Mouse (Mus musculus) heart, adult 18-20 months (tissue): ENCODE measurements at regions not wholly inside any gene's neighbourhood (a gene's known extent, or its start where the extent isn't known, plus 50 kb on each side); places are given as distances from the start of the nearest gene placed in this dataset.

Source experiments
- DNase-seq, 2 experiments: peaks; one replicate each; pipeline ENCODE4 v3.0.0; 2021 to 2022; ENCODE audit warnings: mixed read lengths in 1 of 2

DNA sequence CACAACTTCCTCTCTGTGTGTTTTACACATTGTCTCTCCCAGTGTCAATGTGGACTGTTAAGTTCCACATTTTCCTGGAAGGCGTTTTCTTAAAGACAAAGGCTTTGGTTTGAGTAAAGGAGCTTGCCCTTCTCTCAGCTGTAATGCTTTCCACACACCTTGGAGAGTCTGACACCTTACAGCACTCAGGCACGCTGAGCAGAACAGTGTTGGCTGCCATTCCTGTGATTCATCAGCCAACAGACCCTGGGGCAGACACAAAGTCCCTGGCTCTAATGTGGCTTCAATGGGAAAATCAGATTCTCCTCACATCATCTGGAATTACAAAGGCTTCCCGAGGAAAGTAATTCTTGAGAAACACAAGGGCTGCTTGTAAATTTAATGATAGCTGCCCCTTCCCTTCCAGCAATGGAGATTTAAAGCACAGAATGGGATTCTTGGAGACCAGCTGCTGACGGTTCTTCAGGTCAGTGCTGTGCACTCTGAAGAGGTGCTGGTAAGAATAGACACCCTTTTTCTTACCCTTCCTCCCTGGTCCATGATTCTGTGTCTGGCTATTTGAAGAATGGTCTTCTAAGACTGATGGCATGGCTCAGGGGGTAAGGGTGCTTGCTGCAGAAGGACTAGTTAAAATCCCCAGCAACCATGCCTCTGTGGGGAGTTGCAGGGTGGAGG is 468.4 kb upstream of the Nr2f2 start:
- DNase-seq, result no peak

- no peak for DNase-seq
These were observed 462.1 kb upstream of the Nr2f2 start for GRCm38 (mm10) chr7:70828486-70829195.

DNA sequence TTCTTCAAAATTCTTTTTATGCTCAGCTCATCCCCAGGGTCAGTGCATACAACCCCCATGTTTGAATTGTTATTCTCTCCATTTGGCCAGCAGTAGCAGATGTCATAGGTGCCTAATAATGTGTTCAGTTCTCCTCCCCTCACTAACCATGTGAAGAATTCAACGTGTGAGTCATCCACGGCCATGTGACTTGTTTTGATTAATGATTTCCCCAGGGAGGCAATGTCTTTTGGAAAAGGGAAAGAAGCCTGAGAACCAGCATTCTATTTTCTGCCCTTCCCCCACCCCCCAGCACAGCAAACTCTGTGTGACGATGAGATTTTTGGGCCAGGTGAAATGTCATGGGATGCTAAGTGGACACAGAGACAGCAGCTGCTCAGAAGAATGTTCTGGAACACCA is 459.5 kb upstream of the Nr2f2 start:
- DNase-seq, result peak; percentile 41 to 43

GRCm38 (mm10) chr7:70823020-70823419 is 456.5 kb upstream of the Nr2f2 start:
- DNase-seq, result peak; percentile 36 to 49

DNA sequence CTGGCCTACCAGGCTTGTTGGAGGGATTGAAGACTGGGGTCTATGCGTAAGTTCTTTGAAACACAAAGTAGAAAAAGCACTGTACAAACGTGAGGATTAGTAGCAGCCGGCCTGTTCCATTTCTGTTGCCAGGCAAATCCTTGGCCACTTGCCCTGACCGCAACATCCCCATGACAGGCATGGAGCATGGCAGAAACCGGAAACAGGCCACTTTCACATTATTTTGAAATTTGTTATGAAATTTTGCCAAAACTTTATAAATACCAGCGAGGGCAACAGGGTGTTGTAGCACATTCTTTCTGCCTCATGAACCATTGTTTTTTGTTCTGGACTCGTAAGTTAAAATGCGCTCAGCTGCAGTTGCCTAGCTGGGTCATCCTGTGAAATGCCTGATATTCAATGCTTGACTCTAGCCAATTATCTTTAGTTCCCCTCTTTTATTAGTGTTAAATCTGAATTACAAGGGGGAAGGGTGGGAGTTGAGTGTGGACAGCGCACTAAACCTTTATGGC is 455.8 kb upstream of the Nr2f2 start:
- peak; percentile 66 to 67 for DNase-seq

GRCm38 (mm10) chr7:70821861-70822260 is 455.3 kb upstream of the Nr2f2 start:
- no peak for DNase-seq

DNA sequence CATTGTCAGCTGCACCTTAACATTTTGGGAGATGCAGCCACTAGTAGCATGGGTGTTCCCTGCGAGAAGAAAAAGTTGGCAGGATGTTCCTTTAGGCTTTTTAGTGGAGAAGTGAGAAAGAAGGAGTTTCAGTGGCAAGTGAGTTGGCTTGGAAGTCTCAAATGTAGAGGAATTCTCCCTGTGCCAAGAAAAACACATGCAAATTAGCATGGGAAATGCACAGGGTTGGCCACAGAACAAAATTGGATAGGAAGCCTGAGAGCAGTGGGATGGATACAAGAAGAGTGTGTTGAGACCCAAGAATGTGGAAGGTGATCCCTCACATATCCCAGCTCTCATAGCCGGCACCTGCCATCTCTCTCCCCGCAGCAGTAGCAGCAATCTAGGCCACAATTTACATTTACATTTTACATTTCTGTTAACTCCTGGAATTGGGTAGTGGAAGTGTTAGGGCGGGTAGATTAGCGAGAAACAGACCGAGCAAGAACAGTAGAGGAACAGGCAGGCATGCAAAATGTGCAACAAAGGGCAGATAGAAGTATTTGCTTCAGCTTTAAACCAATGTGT is 450.9 kb upstream of the Nr2f2 start:
- no peak for DNase-seq

GRCm38 (mm10) chr7:70814391-70814790 is 447.9 kb upstream of the Nr2f2 start:
- DNase-seq, result no peak

DNA sequence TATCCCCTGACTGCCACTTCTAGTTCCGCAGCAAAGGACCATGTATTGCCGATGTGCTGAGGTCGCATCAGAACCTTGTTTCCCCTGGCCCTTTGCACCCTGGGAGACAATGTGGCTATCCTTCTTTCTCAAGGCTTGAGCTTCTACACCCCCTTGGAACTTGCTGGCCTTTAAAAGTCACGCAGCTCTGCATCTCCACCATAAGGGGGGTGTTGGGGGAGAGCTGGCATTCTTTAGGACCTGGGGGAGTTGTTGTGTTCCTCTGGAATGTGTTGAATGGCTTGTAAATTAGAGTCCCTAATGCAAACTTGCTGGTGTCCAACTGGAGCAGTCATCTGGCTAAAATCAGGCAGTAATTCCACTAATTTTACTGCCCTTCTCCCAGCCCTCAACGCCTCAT is 446.6 kb upstream of the Nr2f2 start:
- DNase-seq, result no peak

DNA sequence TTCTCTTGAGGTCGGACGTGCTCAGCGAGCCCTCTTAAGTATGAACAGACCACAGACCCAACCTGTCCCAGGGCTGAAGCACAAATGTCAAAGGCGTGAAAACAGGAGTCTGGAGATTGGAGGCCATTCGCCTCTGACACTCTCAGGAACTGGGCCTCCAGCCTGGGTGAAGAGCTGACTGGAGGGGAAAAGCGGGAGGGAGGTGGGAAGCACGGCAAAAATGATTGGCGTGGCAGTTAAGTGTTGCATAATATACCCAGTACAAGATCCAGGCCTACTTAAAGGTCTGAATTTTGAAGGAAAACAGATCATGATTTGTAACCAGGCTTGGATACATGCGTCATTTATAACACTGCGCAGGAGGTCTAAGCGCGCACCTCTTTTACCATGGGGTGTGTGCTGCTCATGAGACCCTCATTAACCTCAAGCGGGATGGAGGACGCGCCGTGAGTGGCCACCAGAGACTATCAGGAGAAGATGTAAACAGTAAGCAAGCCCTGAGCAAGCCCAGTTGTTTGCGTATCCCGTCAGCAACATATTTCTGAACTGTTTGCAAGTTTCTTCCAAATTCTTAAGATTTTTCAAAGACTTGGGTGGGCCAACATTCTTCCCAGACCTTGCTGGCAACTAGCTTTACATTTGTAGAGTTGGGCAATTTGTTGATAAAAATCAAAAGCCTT is 444.0 kb upstream of the Nr2f2 start:
- DNase-seq, result no peak

- no peak for DNase-seq
These were observed 437.7 kb upstream of the Nr2f2 start for GRCm38 (mm10) chr7:70804281-70804680.

GRCm38 (mm10) chr7:70799976-70800375 is 433.4 kb upstream of the Nr2f2 start:
- DNase-seq, result no peak

GRCm38 (mm10) chr7:70799031-70799766 is 432.7 kb upstream of the Nr2f2 start:
- peak; percentile 51 to 57 for DNase-seq

DNA sequence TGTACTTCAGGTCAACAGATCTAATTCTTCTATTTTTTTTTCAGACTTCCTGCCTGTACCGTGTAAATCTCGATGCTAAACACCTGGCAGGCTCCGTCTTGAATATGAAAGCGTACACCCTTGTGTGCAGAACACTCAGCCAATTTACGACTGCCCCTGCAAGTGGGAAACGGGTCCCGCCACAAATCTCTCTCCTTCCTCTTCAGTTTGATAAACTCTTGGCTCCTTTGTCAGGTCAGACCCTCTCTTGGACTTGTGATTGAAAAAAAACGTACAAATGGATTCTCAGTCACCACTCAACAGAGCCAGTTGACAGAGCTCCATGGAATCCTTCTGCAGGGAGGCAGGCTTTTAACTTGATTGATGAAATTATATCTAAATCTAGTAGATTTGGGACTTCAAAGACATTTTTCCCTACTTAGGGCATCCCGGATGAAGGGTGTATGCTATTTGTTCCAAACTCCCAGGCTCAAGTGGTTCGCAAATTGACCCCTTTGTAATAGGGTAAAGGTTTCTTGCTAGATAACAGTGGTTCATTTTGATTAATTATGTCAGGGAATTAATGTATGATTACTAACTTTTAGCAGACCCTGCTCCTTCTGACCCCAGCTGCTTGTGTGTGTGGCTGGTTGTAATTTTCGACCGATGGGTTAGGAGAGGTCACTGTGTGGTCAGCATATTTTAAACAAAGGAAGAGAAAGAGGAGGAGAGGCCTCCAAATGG is 429.7 kb upstream of the Nr2f2 start:
- no peak for DNase-seq

DNA sequence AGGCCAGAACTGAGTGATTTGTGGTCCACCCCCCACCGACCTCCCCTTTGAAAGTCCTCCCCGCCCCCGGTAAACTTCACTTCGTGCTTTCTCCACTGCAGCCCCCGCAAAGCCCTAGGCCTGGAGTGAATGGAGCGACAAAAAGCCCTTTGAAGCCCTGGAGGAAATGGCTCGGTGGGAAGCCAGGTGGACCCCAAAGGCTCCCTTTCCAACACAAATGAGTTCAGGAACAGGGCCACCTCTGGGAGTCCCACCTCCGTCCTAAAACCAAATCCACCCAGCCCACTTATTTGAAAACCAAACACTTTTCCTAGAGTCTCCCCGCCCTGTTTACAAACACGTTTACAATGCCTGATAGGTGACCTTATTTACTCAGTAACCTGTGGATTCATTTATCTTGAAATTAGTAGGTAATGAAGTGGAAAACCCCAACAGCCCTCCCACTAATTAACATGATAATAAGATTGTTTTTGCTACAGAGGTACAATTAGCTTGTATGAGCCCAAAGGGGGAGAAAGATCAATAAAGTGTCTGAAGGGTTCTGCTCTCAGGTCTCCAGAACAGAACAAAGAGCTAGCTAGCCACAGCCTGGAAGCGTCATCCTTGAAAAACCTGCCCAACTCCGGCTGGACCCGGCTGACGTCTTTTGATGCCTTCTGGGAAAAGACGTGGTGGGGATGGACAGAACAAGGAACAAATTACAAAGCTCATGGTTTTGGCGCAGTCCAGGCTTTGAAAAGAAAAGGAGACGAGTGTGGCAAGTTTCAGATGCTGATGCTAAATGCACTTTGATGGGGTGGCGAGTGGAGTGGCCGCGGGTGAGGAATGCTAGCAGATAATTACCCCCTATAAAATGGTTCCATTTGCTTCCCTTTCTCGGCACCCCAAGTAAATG is 422.6 kb upstream of the Nr2f2 start:
- DNase-seq, result no peak

DNA sequence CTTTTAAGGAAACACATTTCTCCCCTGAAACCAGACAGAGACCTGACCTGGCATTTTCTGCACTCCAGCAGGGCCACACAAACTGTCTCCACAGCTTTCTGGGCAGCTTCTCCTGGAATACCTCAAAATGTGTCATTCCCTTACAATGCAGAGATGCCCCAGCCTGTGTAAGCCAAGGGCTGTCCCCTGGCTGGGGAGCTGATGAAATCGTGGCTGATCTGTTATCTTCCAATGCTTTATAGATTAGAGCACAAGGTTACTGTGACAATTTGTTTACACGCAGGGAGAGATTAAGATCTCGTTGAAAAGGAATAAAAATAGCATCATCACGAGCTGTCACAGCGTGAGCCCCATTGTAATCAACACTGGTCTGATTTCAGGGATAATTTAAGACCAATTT is 421.4 kb upstream of the Nr2f2 start:
- no peak for DNase-seq

DNA sequence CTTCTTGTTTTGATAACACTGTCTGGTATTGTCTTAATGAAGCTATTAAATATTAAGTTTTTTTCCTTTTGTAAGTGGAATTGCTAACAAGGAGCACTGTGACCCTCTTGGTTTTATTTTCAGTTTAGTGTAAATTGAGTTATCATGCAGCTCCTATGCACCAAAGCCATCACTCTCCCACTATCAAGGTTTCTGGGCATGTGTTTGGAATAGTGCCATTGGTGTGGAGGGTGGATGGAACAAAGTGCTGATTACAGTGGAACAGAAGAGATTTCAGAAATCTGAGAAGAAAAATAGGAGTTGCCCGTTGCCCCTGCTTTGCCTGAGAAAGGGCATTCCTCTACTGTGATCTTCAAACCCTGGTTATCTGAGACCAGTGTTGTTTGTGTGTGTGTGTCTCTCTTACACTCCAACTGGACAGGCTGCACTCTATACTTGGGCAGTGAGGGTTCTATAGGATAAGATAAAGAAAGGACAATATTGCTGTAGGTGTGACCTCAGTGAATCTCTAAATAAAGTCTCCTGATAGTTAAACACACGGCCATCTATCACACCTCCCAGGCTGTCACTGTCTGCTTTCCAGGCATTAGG is 414.3 kb upstream of the Nr2f2 start:
- no peak for DNase-seq

DNA sequence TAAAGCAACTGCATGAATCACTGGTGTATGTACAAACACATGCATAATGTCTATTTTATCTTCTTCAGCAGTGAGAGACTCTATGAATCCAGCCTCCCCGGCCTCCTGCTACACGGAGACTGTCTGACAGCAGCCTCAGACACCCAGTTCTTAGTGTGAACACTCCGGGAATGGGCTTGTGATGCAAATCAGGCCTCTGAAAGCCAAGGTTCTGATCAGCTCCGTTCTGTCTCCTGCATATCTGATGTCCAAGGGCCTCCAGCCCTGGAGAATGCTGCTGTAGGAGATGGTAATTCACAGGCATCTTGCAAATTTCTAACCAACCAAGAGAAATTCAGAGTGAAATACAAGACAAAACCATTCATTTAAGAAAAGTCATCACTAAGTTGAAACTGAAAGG is 411.2 kb upstream of the Nr2f2 start:
- no peak for DNase-seq

DNA sequence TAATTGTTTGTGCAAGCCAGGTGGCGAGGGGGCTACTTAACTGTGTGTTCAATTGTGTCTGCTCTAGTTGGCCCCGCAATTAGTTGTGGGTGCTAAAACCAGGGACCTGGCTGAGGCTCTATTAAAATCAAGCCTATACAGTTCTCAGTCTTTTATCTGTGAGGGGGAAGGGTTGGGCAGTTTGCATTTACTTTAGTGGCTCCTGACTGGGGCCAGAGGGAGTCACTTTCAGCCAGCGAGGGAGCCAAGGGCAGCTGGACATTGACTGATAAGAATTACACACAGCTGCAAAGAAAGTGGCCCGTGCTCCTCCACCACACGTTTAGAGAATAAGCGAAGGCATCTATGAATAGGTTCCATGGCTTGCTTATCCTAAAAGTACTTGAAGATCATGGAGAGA is 403.1 kb upstream of the Nr2f2 start:
- DNase-seq, result peak; percentile 3 to 14

DNA sequence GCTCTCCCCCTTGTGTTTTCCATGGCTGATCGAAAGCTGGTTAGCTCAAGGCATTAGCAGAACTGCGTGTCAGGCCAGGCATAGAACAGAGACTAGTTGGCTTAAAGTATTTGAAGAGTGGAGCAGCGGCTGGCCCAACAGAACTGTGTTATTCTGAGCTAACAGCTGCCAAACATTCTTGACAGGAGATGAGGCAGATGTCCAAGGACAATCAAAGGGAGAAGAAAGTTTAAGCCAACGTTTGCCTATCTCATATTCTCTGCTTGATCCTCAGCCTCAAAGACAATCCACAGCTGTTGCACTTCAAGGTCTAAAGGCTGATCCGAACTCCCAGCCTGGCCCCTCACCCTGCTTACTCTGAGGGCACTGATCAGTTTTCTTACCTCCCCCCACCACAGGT is 401.2 kb upstream of the Nr2f2 start:
- peak; percentile 12 to 17 for DNase-seq
